Mouse (Mus musculus) C2C12 (cell line): ENCODE results near the gene Clec4f. TPM values are rescaled to one million over a fixed set of nuclear protein-coding genes. Genes with fewer than 3 reads are reported as not detected.

Experiments used
- H3K27me3 ChIP-seq: one replicate; pipeline ENCODE4 v1.6.1; 2011; ENCODE audit not compliant: control insufficient read depth, insufficient read depth, insufficient read length
- H3K36me3 ChIP-seq: one replicate; pipeline ENCODE4 v1.6.1; 2011; ENCODE audit not compliant: control insufficient read depth, insufficient read depth
- H3K4me3 ChIP-seq: one replicate; pipeline ENCODE4 v1.5.1; 2011; ENCODE audit warnings: mild to moderate bottlenecking, control low read depth; ENCODE audit not compliant: poor library complexity, insufficient read depth, severe bottlenecking
- H3K79me2 ChIP-seq: one replicate; pipeline ENCODE4 v1.6.1; 2011; ENCODE audit not compliant: control insufficient read depth, insufficient read depth
- H3K79me3 ChIP-seq: one replicate; pipeline ENCODE4 v1.6.1; 2011; ENCODE audit warnings: low read depth, control low read depth
- H3ac ChIP-seq: one replicate; pipeline ENCODE3; 2011; ENCODE audit warnings: low read depth; ENCODE audit not compliant: control insufficient read depth, insufficient read length
- CEBPB ChIP-seq: IDR thresholded peaks from one replicate; pipeline ENCODE4 v1.6.1; 2011; ENCODE audit warnings: low read depth, mild to moderate bottlenecking, control low read depth, moderate library complexity
- CTCF ChIP-seq: IDR thresholded peaks from one replicate; pipeline ENCODE4 v1.5.1; 2011; ENCODE audit not compliant: control insufficient read depth, insufficient read depth, insufficient read length
- FOSL1 ChIP-seq: IDR thresholded peaks from one replicate; pipeline ENCODE4 v1.8.0; 2011; ENCODE audit warnings: mild to moderate bottlenecking, low read length; ENCODE audit not compliant: poor library complexity, insufficient read depth, severe bottlenecking
- MAX ChIP-seq: IDR thresholded peaks from one replicate; pipeline ENCODE4 v1.6.1; 2011; ENCODE audit warnings: mild to moderate bottlenecking, control low read depth
- MYOD1 ChIP-seq: IDR thresholded peaks from one replicate; pipeline ENCODE4 v1.6.1; 2011; ENCODE audit warnings: low read depth; ENCODE audit not compliant: control insufficient read depth, insufficient read length
- MYOG ChIP-seq: IDR thresholded peaks from one replicate; pipeline ENCODE4 v1.6.1; 2011; ENCODE audit not compliant: control insufficient read depth, insufficient read length; ENCODE audit errors: extremely low read depth
- USF1 ChIP-seq: IDR thresholded peaks from one replicate; pipeline ENCODE4 v1.6.1; 2011; ENCODE audit warnings: low read depth, mild to moderate bottlenecking, control low read depth, moderate library complexity
- polyA plus RNA-seq: library from polyadenylated mRNA; unstranded; fragments of >200 nt; fragmentation: generic; extraction: Trizol; gene quantifications from one replicate; pipeline ENCODE4 v1.2.1, GENCODE M21; 2012; ENCODE audit warnings: missing spikeins

The Clec4f gene
- polyA plus RNA-seq, 1 experiment: not detected

DNA sequence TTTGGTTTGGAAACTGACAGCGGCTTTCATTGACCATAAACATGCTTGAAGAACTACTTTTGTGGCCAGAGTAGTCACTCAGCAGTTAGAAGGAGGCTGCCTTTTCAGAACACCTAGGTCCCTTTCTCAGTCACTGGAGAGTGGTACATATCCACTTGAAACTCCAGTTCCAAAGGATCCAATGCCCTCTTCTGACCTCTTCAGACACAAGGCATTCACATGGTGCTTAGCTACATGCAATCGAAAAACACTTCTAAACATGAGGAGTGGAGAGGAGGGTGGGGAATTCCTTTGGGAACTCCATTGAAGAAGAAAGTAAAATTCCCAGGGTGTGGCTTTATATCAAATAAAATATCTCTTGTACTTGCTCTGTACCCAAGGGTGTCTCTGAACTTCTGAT, 61.0 kb downstream of the Clec4f start:
- Histone ChIP-seq H3K79me3 (no peaks in the 10 kb centered on the region), H3K79me2 (no peaks in the 10 kb centered on the region), H3K27me3 (peaks cover 24% of the 10 kb centered on the region), H3ac (no peak overlapping the region), H3K4me3 (no peak overlapping the region), H3K36me3 (no peaks in the 10 kb centered on the region)
- TF ChIP-seq CEBPB (no peak), MAX (no peak), MYOD1 (no peak), USF1 (no peak), CTCF (no peak), MYOG (no peak), FOSL1 (no peak)

Other genes with a start within 250 kb of the Clec4f start
- 6.0 TPM for gene Tet3, start 197.1 kb downstream of the Clec4f start, polyA plus RNA-seq
- gene Dguok, start 149.2 kb downstream of the Clec4f start, polyA plus RNA-seq: 27.6 TPM
- 341 TPM for gene Actg2, start 119.9 kb downstream of the Clec4f start, polyA plus RNA-seq
- 6.1 TPM for gene Stambp, start 83.5 kb downstream of the Clec4f start, polyA plus RNA-seq
- gene Cd207, start 21.7 kb upstream of the Clec4f start, polyA plus RNA-seq: not detected
- gene Vax2, start 55.1 kb upstream of the Clec4f start, polyA plus RNA-seq: 1.1 TPM
- gene Atp6v1b1, start 86.8 kb upstream of the Clec4f start, polyA plus RNA-seq: not detected
- 0.04 TPM for gene Ankrd53, start 106.5 kb upstream of the Clec4f start, polyA plus RNA-seq
- 82.0 TPM for gene Tex261, start 119.6 kb upstream of the Clec4f start, polyA plus RNA-seq
- 37.3 TPM for gene Nagk, start 138.8 kb upstream of the Clec4f start, polyA plus RNA-seq
- 12.6 TPM for gene Paip2b, start 175.6 kb upstream of the Clec4f start, polyA plus RNA-seq
- 7.0 TPM for gene Zfp638, start 210.9 kb upstream of the Clec4f start, polyA plus RNA-seq